Comparison of ENCODE assay signal across 25 mouse cellular contexts in the genomic region with DNA sequence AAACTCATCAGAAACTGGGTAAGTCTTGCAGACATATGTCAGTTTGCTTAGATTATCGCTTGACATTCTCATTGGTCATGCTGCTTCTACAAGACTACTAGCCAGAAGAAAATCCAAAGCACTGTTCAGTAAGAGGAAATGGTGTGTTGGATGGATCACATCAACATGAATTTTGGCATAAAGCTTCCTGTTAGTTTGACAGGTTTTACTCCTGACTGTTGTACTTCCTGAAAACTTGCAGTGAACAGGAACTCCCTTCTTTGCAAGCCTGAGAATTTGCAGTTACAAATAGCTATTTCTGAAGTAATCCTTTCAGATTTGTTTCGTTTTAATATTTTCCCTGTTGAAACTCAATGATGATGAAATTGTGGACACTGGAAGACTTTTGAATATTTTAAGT.
"Had no signal": no experiment of that assay in that cellular context is flagged by ENCODE, and none has a peak within 500 bp of the region (broad histone marks: within the 10 kb centered on the region; RNA-seq: fewer than 3 reads in every experiment).

No protein-coding gene starts in this region.

- ATAC-seq: hindbrain, postnatal 0 days; intestine, embryonic 16.5 days had no signal

- DNase-seq: gastrocnemius, adult 2 months; gastrocnemius, postnatal 10 days; gastrocnemius, postnatal 25 days; heart, adult 11 months; heart, adult 2 months; heart, postnatal 10 days; heart, postnatal 4 days; kidney, adult 11 months; kidney, adult 2 months; kidney, adult 9 months; kidney, postnatal 14 days; kidney, postnatal 36 days; liver had no signal

- H3K4me1 ChIP-seq: heart, embryonic 10.5 days; heart, embryonic 12.5 days; hindbrain, embryonic 13.5 days; hindbrain, embryonic 15.5 days; kidney, embryonic 15.5 days; limb, embryonic 10.5 days; limb, embryonic 12.5 days had no signal

- H3K9me3 ChIP-seq: heart, embryonic 10.5 days; heart, embryonic 12.5 days; hindbrain, embryonic 13.5 days; hindbrain, embryonic 15.5 days; kidney, embryonic 15.5 days; limb, embryonic 10.5 days; limb, embryonic 12.5 days had no signal

- H3K4me2 ChIP-seq: heart, embryonic 12.5 days; hindbrain, embryonic 13.5 days; hindbrain, embryonic 15.5 days; kidney, embryonic 15.5 days; limb, embryonic 12.5 days; liver, embryonic 11.5 days had no signal

- H3K27ac ChIP-seq: gastrocnemius, adult 2 months; heart, adult 2 months; heart, embryonic 10.5 days; hindbrain, embryonic 13.5 days; hindbrain, embryonic 15.5 days; hindbrain, postnatal 0 days; kidney, embryonic 15.5 days; kidney, postnatal 0 days; left cerebral cortex, adult 2 months; limb, embryonic 10.5 days; limb, embryonic 12.5 days had no signal

- H3K36me3 ChIP-seq: heart, embryonic 10.5 days; heart, embryonic 12.5 days; hindbrain, embryonic 13.5 days; hindbrain, embryonic 15.5 days; kidney, embryonic 15.5 days; limb, embryonic 10.5 days; limb, embryonic 12.5 days had no signal

- H3K9ac ChIP-seq: heart, embryonic 12.5 days; hindbrain, embryonic 13.5 days; hindbrain, embryonic 15.5 days; kidney, embryonic 15.5 days; limb, embryonic 12.5 days had no signal

- H3K4me3 ChIP-seq: gastrocnemius, adult 2 months; heart, adult 2 months; heart, embryonic 10.5 days; heart, embryonic 12.5 days; hindbrain, embryonic 13.5 days; hindbrain, embryonic 15.5 days; kidney, embryonic 15.5 days; left cerebral cortex, adult 2 months; limb, embryonic 10.5 days; limb, embryonic 12.5 days had no signal

- H3K27me3 ChIP-seq: heart, embryonic 12.5 days; hindbrain, embryonic 13.5 days; hindbrain, embryonic 15.5 days; kidney, embryonic 15.5 days; limb, embryonic 12.5 days had no signal
